Mouse (Mus musculus): Measurements from ENCODE around the gene Naa60. TPM values are rescaled to one million over a fixed set of nuclear protein-coding genes. Genes with fewer than 3 reads are reported as not detected.
"Not testable (repeated sequence)": the region's sequence is repeated elsewhere in the genome, so short reads cannot be mapped to it uniquely, and the experiment has no call there.

The Naa60 gene
- polyA plus RNA-seq, 1 experiment from 2014 or later: 39.0 TPM

DNA sequence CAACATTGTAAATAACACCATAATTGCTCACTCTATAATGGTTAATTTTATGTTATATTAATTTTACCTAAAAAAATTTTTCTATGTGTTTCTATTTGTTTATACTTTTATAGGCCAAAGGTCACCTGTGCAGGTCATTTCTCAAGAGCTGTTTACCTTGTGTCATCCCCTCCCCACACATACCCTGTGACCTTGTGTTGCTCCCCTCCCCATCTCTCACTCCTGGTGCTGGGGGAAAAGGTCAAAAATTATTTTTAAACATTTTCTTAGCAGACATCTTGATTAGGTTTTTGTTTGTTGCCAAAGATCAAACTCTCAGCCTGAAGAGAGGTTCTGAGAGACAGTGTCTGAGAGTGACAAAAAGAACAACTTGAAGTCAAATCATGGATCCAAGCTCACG is 28.4 kb upstream of the Naa60 start:
- H3K4me3 ChIP-seq (ENCODE audit: control insufficient read depth in 1 of 2, insufficient read depth in 1 of 2, low read depth in 1 of 2, low read length in 2 of 2): no peak overlapping the region
- no peak overlapping the region for H3K27ac ChIP-seq (replicated peaks in 1 of 2; ENCODE audit: control insufficient read depth in 1 of 2, insufficient read depth in 1 of 2, low read depth in 2 of 2, low read length in 2 of 2)
- H3K4me1 ChIP-seq (ENCODE audit: control insufficient read depth in 2 of 2, insufficient read depth in 2 of 2, low read length in 2 of 2): peaks cover 6 to 7% of the 10 kb centered on the region in 2 experiments; a peak in 3 of 4 replicates
- no peak for ATAC-seq (ENCODE audit: insufficient number of reproducible peaks, insufficient read depth, low FRiP score, low read depth)
- no peaks in the 10 kb centered on the region for H3K9me3 ChIP-seq (ENCODE audit: control insufficient read depth, low read length)
- H3K9ac ChIP-seq (ENCODE audit: low read length): no peak overlapping the region
- no peaks in the 10 kb centered on the region for H3K36me3 ChIP-seq (ENCODE audit: control insufficient read depth, insufficient read depth, low read length)
- WGBS: 73% methylated on average over 1 of the region's 1 CpGs
- no peaks in the 10 kb centered on the region for H3K27me3 ChIP-seq (ENCODE audit: control insufficient read depth, insufficient read depth, low read length)
- no peak overlapping the region for H3K4me2 ChIP-seq (ENCODE audit: low read length)

DNA sequence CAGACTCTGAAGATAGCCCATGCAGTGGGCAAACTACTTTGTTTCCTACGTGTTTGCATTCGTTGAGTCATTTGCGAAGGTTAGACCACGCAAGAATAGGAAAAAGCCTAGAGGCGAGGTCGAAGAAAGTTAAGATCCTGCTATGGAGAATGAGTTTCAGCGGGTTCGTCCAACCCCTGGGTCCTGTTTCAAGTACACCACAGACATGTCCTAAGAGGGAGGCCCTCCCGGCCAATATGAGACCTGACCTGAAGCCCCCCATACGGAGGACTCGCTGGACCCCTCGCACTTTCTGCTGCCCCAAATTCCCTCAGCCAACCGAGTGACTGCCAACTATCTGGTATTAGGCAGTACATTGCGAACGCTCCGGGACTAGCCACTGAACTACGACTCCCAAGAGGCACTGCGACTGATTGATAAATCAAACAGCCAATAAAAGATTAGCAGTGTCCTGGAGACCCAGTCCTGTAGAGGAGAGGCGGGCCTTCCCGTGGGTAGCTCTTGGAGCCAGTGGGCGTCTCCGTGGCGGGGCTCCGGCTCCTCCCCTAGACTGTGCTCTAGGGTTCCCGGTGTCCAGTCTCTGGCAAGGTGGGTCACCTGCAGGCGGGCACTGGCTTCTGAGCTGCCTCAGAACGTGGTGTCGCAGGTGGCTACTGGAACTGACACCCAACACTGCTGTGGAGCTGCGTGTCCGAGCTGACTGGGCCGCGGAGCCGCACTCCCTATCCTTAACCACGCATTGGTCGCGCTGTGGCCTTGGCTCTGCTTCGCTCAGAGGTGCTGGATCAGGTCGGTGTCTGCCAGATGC is 25.3 kb upstream of the Naa60 start, which contains the start of gene Zfp174:
TSS of gene Zfp174 (plus strand) at position 558 of the 808 bp plus-strand sequence.
- WGBS: 2% methylated on average over 38 of the region's 38 CpGs

DNA sequence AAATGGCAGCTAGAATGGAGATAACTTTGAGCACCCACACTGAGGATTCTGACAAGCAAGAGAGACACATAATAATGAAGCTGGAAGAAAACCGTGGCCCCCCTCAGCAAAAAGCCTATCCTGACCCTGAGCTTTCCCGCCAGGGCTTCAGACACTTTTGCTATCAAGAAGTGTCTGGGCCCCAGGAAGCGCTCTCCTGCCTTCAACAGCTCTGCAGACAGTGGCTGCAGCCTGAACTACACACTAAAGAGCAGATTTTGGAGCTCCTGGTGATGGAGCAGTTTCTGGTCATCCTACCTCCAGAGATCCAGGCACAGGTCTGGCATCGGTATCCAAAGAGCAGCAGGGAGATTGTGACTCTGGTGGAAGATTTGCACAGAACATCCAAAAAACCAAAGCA is 24.3 kb upstream of the Naa60 start:
- no peak for ATAC-seq (ENCODE audit: insufficient number of reproducible peaks, insufficient read depth, low FRiP score, low read depth)
- Histone ChIP-seq H3K4me3 (ENCODE audit: control insufficient read depth in 1 of 2, insufficient read depth in 1 of 2, low read depth in 1 of 2, low read length in 2 of 2) (peak overlapping the region in 1 of 2 experiments; percentile 74; a peak in 3 of 4 replicates), H3K4me1 (ENCODE audit: control insufficient read depth in 2 of 2, insufficient read depth in 2 of 2, low read length in 2 of 2) (peaks cover 6 to 7% of the 10 kb centered on the region in 2 experiments; a peak in 3 of 4 replicates), H3K9ac (ENCODE audit: low read length) (peak overlapping the region; percentile 84; the same call in 1 of the 2 replicates), H3K27ac (replicated peaks in 1 of 2; ENCODE audit: control insufficient read depth in 1 of 2, insufficient read depth in 1 of 2, low read depth in 2 of 2, low read length in 2 of 2) (no peak overlapping the region), H3K4me2 (ENCODE audit: low read length) (peak overlapping the region; percentile 83), H3K9me3 (ENCODE audit: control insufficient read depth, low read length) (no peaks in the 10 kb centered on the region), H3K27me3 (ENCODE audit: control insufficient read depth, insufficient read depth, low read length) (no peaks in the 10 kb centered on the region), H3K36me3 (ENCODE audit: control insufficient read depth, insufficient read depth, low read length) (no peaks in the 10 kb centered on the region)
- WGBS: 38% methylated on average over 4 of the region's 4 CpGs

More for the DNA sequence above, 25.3 kb upstream of the Naa60 start, which contains the start of gene Zfp174:
- no peaks in the 10 kb centered on the region for H3K36me3 ChIP-seq (ENCODE audit: control insufficient read depth, insufficient read depth, low read length)
- peak; percentile 98 for ATAC-seq (ENCODE audit: insufficient number of reproducible peaks, insufficient read depth, low FRiP score, low read depth)
- peak within 1 kb of the TSS; percentile 84 for H3K9ac ChIP-seq (ENCODE audit: low read length)
- H3K27me3 ChIP-seq (ENCODE audit: control insufficient read depth, insufficient read depth, low read length): no peaks in the 10 kb centered on the region
- H3K27ac ChIP-seq (replicated peaks in 1 of 2; ENCODE audit: control insufficient read depth in 1 of 2, insufficient read depth in 1 of 2, low read depth in 2 of 2, low read length in 2 of 2): no peak within 1 kb of the TSS
- peak within 1 kb of the TSS; percentile 74 to 84 for H3K4me3 ChIP-seq (ENCODE audit: control insufficient read depth in 1 of 2, insufficient read depth in 1 of 2, low read depth in 1 of 2, low read length in 2 of 2)
- H3K9me3 ChIP-seq (ENCODE audit: control insufficient read depth, low read length): no peaks in the 10 kb centered on the region
- peak within 1 kb of the TSS; percentile 83 for H3K4me2 ChIP-seq (ENCODE audit: low read length)
- peaks cover 6 to 7% of the 10 kb centered on the region in 2 experiments; a peak in 3 of 4 replicates for H3K4me1 ChIP-seq (ENCODE audit: control insufficient read depth in 2 of 2, insufficient read depth in 2 of 2, low read length in 2 of 2)

DNA sequence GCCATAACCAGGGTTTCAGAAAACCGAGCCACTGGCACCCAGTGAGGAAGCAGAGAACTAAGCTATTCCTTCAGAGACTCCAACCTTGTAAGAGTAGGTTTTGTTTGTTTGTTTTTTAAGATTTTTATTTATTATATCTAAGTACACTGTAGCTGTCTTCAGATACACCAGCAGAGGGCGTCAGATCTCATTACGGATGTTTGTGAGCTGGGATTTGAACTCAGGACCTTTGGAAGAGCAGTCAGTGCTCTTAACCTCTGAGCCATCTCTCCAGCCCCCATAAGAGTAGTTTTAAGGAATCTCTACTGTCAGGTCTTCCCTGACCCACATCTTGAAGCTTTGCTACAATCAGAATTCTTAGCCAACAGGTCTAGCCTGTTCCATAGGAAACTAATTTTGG is 23.8 kb upstream of the Naa60 start:
- no peak for ATAC-seq (ENCODE audit: insufficient number of reproducible peaks, insufficient read depth, low FRiP score, low read depth)
- no peaks in the 10 kb centered on the region for H3K27me3 ChIP-seq (ENCODE audit: control insufficient read depth, insufficient read depth, low read length)
- 65% methylated on average over 3 of the region's 3 CpGs for WGBS
- H3K9ac ChIP-seq (ENCODE audit: low read length): no peak overlapping the region
- no peak overlapping the region for H3K4me2 ChIP-seq (ENCODE audit: low read length)
- no peak overlapping the region for H3K4me3 ChIP-seq (ENCODE audit: control insufficient read depth in 1 of 2, insufficient read depth in 1 of 2, low read depth in 1 of 2, low read length in 2 of 2)
- no peaks in the 10 kb centered on the region for H3K36me3 ChIP-seq (ENCODE audit: control insufficient read depth, insufficient read depth, low read length)
- H3K9me3 ChIP-seq (ENCODE audit: control insufficient read depth, low read length): no peaks in the 10 kb centered on the region
- H3K27ac ChIP-seq (replicated peaks in 1 of 2; ENCODE audit: control insufficient read depth in 1 of 2, insufficient read depth in 1 of 2, low read depth in 2 of 2, low read length in 2 of 2): no peak overlapping the region
- peaks cover 6 to 7% of the 10 kb centered on the region in 2 experiments; a peak in 3 of 4 replicates for H3K4me1 ChIP-seq (ENCODE audit: control insufficient read depth in 2 of 2, insufficient read depth in 2 of 2, low read length in 2 of 2)

DNA sequence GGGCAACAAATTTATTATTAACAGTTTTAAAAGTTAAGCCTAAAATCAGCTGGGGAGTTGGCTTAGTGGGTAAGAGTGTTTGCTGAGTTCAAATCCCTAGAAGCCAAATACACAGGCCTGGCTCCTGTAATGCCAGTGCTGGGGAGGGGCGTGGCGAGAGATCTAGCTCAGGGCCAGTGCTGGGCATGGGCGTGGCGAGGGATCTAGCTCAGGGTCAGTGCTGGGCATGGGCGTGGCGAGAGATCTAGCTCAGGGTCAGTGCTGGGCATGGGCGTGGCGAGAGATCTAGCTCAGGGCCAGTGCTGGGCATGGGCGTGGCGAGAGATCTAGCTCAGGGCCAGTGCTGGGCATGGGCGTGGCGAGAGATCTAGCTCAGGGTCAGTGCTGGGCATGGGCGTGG is 20.9 kb upstream of the Naa60 start:
- 89% methylated on average over 13 of the region's 13 CpGs for WGBS
- H3K27me3 ChIP-seq (ENCODE audit: control insufficient read depth, insufficient read depth, low read length); H3K4me2 ChIP-seq (ENCODE audit: low read length); H3K4me1 ChIP-seq (ENCODE audit: control insufficient read depth in 2 of 2, insufficient read depth in 2 of 2, low read length in 2 of 2); H3K36me3 ChIP-seq (ENCODE audit: control insufficient read depth, insufficient read depth, low read length); H3K4me3 ChIP-seq (ENCODE audit: control insufficient read depth in 1 of 2, insufficient read depth in 1 of 2, low read depth in 1 of 2, low read length in 2 of 2); ATAC-seq (ENCODE audit: insufficient number of reproducible peaks, insufficient read depth, low FRiP score, low read depth); H3K27ac ChIP-seq (replicated peaks in 1 of 2; ENCODE audit: control insufficient read depth in 1 of 2, insufficient read depth in 1 of 2, low read depth in 2 of 2, low read length in 2 of 2); H3K9me3 ChIP-seq (ENCODE audit: control insufficient read depth, low read length); H3K9ac ChIP-seq (ENCODE audit: low read length): not testable (repeated sequence)

DNA sequence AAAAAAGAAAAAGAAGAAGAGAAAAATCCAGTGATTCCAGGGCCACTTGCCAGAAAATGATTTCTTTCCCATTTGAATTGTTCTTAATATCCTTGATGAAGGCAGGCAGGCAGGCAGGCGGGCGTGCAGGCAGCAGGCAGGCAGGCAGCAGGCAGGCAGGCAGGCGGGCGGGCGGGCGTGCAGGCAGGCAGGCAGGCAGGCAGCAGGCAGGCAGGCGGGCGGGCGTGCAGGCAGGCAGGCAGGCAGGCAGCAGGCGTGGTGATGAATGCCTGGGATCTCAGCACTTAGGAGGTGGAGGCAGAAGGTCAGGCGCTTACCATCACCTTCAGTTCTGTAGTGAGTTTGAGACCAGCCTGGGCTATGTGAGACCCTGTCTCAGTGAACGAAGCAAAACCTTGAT is 19.6 kb upstream of the Naa60 start:
- no peak overlapping the region for H3K4me3 ChIP-seq (ENCODE audit: control insufficient read depth in 1 of 2, insufficient read depth in 1 of 2, low read depth in 1 of 2, low read length in 2 of 2)
- ATAC-seq (ENCODE audit: insufficient number of reproducible peaks, insufficient read depth, low FRiP score, low read depth): no peak
- H3K4me2 ChIP-seq (ENCODE audit: low read length): no peak overlapping the region
- no peaks in the 10 kb centered on the region for H3K9me3 ChIP-seq (ENCODE audit: control insufficient read depth, low read length)
- H3K36me3 ChIP-seq (ENCODE audit: control insufficient read depth, insufficient read depth, low read length): no peaks in the 10 kb centered on the region
- no peaks in the 10 kb centered on the region for H3K27me3 ChIP-seq (ENCODE audit: control insufficient read depth, insufficient read depth, low read length)
- H3K9ac ChIP-seq (ENCODE audit: low read length): no peak overlapping the region
- H3K27ac ChIP-seq (replicated peaks in 1 of 2; ENCODE audit: control insufficient read depth in 1 of 2, insufficient read depth in 1 of 2, low read depth in 2 of 2, low read length in 2 of 2): no peak overlapping the region
- H3K4me1 ChIP-seq (ENCODE audit: control insufficient read depth in 2 of 2, insufficient read depth in 2 of 2, low read length in 2 of 2): peaks cover 1 to 5% of the 10 kb centered on the region in 2 experiments; a peak in 2 of 4 replicates
- 16% methylated on average over 11 of the region's 12 CpGs for WGBS

DNA sequence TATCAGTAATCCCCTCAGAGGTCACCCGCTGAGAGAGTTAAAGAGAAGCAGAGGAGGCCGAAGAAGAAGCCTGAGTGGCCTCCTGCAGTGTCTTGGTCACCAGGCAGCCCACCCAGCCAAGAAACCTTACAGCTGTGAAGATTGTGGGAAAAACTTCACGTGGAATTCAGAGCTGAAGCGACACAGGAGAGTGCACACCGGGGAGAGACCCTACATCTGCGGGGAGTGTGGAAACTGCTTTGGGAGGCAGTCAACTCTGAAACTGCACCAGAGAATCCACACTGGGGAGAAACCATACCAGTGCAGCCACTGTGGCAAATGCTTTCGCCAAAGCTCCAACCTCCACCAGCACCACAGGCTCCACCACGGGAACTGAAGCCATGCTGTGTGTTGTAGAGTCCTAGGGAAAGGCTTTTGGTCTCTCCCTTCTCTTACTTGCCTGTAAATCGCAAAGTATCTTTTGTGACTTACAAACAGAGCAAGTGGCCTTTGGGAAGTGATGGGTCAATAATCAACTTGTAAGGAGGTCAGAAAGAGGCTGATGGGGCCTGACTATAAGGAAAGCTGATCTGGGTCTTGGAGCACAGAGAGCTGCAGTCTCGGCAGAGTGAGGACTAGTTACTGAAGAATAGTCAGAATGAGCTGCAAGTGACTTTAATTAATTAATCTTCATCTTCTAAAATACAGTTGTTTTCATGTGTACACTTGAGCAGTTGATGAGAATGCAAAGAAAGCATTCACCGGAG is 17.6 kb upstream of the Naa60 start:
- Histone ChIP-seq H3K9ac (ENCODE audit: low read length) (no peak overlapping the region), H3K9me3 (ENCODE audit: control insufficient read depth, low read length) (no peaks in the 10 kb centered on the region), H3K4me1 (ENCODE audit: control insufficient read depth in 2 of 2, insufficient read depth in 2 of 2, low read length in 2 of 2) (no peaks in the 10 kb centered on the region), H3K27ac (replicated peaks in 1 of 2; ENCODE audit: control insufficient read depth in 1 of 2, insufficient read depth in 1 of 2, low read depth in 2 of 2, low read length in 2 of 2) (no peak overlapping the region), H3K4me3 (ENCODE audit: control insufficient read depth in 1 of 2, insufficient read depth in 1 of 2, low read depth in 1 of 2, low read length in 2 of 2) (no peak overlapping the region), H3K4me2 (ENCODE audit: low read length) (no peak overlapping the region), H3K36me3 (ENCODE audit: control insufficient read depth, insufficient read depth, low read length) (no peaks in the 10 kb centered on the region), H3K27me3 (ENCODE audit: control insufficient read depth, insufficient read depth, low read length) (no peaks in the 10 kb centered on the region)
- WGBS: 60% methylated on average over 11 of the region's 11 CpGs
- ATAC-seq (ENCODE audit: insufficient number of reproducible peaks, insufficient read depth, low FRiP score, low read depth): no peak

All from heart, embryonic 14.5 days (tissue).